Mouse (Mus musculus) c-Kit-positive CD71-positive TER-119-negative erythroid progenitor cells, embryonic 14.5 days (primary cell): ENCODE measurements around the gene Brinp3.
"Not testable (repeated sequence)": the region's sequence is repeated elsewhere in the genome, so short reads cannot be mapped to it uniquely, and the experiment has no call there.

Source experiments
- DNase-seq: peaks from one replicate; pipeline ENCODE4 v3.0.0-alpha.2; 2013; ENCODE audit warnings: low read depth

The Brinp3 gene

DNA sequence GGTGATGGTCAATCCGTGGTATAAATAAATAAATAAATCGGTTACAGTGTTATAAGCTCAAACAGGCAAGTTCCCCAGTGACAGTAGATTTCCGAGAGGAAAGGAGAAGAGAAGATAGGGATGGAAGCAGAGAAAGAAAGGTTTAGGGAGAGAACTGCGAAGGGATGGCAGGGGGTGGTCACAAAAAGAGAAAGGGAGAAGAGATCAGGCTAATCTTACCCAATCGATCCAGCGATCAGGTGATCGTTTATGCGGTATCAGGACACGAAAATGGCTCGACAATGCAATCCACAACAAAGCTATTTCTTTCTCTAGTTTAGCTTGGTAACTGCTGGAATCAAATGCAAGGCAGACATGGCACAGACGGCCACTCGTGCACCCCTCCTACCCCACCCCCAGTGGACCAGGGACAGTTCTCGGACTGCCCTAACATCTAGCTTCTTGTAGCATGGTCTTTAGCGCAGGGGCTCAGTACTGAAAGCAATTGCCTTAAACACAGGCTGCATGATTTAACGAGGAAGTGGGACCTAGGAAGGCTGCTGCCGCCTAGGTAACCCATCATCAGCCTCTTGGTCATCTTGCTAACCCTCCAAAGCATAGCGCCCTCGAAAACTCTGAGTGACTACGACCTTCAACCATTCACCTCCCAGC, at the start of gene Brinp3:
Gene Brinp3, plus strand, starts transcription at position 80 of the 651 bp plus-strand sequence.
- DNase-seq = no peak

DNA sequence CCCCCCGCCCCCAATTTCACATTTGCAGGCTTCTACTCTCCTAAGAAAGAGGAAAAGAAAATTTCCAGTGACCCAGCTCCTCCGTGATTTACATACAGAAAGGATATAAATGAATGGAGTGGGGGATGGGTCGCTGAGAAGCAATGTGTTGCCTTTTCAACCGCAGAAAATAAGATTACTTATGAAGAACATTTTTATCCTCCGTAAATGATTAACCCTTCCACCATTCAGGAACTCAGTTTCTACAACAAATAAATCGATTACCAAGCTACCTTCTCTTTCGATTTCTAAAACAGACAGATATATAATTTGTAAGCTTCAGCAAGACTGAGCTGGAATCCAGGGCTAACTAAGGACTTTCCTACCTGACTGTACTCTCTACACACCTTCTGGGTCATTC, 339 bp upstream of the Brinp3 start:
- DNase-seq = no peak

DNA sequence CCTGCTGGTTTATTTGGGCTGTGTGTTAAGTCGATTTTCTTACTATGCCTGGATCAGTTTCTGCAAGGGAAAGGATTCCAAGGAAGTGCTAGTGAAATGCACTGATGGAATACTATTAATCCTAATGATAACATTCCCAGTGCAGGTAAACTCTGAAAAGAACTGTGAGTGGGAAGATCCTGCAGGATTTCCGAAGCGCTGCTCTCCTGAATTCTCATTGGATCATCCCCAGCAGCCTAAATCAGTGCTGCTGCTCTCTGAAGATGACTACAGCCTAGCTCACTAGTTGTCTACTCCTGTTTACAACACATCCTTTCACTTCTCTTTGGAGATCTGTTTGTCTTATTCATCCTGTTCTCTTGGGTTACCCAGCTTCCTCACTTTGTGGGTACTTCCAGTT, 826 bp downstream of the Brinp3 start:
- no peak for DNase-seq

DNA sequence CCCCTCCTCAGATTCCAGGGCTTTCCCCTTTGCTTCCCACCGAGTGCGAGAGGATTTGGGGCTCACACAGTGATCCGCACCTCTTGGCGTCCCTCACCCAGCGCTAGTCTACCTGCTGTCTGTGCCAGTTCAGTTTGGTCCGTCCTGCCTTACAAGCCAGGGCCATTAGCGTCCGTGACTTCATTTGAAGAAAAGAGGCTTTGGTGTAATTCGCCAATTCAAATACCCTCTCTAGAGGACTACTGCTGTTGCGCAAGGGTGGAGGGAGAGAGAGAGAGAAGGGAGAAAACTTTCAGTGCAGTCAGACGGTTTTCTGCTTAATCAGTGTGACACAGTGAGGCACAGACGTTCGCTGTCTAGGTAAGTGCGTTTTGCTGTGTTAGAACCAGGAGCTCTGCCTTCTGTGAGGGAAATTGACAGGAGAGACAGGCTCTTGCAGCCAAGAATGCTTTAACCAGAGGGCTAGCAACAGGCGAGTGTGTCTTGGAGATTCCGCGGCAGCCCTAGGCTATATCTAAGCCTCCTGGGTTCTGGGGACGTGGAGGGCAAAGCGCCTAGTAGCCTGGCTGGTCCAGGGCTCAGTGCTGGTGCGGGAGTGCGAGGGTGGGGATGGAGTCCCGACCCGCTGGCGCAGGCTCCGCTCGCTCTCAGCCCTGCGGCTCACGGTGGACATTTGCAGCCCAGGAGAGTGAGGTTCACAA, 3.0 kb downstream of the Brinp3 start:
- DNase-seq = no peak

DNA sequence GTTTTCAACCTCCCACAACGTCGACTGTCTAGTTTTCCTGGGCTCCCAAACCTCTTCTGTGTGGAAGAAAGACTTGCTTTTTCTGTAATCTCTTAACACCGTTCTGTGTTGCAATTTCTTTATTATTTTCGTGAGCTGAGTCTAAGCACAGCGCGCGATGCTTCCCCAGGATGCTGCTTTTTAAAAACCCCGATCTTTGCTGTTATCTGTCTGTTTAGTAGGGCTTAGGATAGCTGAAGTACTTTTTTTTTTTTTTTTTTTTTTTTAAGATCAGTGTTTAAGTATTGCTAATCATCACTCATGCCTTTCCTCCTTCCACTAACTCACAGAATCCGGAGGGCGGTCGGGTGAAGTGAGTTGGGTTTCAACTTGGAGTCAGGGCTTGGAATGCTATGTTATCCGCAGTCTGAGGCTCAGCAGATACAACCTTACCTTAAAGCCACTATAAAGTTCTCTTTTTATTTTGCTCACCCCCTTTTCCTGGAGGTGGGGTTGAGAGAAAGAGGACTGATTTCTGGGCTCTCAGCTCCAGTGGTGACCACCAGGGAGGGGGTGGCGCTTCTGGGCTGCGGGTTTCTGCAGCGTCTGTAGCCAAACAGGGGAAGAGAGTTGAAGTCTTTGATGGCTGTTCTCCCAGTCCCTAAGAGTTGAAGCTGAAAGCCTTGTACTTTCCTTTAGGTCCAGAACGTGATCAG, 3.7 kb downstream of the Brinp3 start:
- no peak for DNase-seq

DNA sequence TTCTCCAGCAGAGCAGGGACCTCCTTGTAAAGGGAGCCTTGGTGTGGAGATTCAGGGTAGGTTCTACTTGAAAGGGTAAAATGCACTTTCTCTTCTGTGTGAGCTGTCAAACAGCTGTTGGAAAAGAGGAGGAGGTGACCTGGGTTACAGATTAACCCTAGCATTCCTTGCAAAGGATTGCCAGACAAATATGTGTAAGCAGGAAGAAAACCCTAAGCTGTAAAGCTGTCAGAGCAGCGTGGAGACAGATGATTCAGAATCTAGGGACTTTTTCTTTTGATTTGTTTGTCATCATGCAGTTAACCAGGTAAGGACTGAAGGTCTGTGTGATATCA, 4.2 kb downstream of the Brinp3 start:
- no peak for DNase-seq

DNA sequence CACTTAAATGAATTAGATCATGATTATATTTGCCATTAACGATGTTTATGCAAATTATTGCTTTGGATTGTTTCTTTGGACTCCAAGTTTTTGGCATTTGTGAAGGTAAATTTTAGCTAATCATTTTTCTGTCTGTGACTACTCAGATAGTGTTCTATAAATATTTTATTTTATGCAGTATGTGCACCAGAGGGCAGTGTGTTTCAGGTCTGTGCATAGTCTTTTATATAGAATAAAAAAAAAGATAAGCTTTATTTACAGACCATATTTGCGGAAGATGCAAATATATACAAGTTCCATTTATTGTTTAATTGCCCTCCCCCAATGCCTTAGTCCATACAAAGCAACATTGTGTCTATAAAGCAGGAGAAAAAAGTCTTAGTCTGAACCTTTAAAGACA, 20.8 kb downstream of the Brinp3 start:
- no peak for DNase-seq

DNA sequence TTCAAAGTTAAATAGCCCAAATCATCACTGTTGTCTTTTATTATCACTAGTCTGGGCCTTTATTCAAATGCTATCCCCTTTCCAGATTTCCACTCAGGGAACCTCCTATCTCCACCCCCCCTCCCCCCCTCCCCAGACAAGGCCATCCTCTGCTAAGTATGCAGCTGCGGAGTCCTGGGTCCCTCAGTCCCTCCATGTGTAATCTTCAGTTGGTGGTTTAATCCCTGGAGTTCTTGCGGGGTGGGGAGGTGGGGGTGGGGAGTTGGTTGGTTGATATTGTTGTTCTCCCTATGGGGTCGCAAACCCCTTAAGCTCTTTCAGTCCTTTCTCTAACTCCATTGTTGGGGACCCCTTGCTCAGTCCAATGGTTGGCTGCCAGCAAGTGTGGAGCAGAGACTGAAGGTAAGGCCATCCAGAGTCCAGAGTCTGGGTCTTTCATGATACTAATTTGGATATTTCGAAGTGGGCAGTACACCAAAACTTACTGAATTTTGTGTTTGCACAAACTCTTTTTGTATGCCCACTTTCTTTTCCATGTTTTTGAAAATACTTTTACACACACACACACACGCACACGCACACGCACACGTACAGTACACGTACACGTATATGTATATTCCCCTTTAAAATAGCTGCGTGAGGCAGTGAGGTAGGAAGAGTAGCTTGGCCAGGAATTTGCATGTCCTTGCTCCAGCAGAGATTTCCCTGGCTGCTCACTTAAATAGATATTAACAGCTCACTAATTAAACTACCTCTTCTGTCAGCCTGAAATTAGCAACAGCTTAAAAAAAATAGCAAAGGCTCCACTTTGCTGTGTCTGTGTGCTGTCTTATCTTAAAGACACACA, 29.4 kb downstream of the Brinp3 start:
- no peak for DNase-seq

DNA sequence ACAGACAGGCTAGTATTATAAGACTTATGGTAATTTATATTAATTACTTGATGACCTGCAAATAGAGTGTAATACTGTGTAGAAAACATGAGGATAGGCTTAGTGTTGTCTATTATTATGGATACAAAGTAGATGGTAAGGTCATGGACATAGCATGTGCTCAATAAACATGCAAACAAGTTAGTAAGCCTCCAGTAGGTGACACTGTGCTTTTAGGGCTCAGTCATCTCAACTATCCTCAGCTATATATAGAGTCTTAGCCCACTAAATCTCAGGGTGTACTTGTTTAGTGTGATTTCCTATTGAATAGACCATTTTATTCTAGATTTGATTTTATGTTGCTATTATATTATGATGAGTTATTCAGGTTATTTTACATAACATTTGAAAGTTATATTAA, 34.0 kb downstream of the Brinp3 start:
- DNase-seq = no peak

DNA sequence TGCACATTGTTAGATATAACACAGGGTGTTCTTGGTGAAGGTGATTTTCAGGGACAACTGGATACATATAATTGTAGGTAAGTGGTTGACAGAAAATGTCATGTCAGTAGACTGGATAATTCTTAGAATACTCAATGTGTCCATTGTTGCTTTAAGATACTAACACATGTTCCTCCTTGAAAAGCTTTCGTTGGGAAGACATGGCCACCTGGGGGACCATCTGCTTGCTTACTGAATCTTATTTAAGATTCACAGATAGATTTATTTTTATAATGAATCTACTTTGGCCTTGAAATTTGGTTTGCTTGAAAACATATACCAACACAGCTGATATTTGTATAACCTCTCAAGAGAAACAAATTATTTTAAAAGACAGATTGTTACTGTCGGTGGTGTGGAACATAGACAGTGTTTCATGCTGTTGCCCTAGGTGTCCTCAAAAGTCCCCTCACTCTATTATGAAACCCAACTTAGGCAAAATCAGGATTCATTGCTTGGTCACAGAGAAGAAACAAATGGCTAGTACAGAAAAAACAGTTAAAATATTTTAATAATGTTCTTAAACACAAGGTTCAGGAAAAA, 52.4 kb downstream of the Brinp3 start:
- no peak for DNase-seq

DNA sequence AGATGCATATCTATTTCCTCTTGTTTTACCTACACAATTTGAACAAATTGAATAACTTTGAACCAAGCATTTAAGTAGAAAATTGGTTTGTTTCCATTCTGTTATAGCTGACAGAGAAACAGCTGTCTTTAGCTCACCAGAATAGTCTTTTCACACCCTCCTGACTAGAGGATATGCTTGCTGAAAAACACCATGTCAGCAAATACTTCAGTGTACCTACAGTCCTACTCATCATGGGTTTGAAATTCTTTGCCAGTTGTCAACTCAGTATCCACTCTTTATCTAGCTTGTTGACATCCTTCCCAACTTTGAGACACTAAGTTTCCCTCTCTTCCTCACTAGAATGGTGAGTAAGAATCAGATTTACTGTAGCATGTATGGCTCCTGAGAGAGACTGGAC, 62.4 kb downstream of the Brinp3 start:
- no peak for DNase-seq

DNA sequence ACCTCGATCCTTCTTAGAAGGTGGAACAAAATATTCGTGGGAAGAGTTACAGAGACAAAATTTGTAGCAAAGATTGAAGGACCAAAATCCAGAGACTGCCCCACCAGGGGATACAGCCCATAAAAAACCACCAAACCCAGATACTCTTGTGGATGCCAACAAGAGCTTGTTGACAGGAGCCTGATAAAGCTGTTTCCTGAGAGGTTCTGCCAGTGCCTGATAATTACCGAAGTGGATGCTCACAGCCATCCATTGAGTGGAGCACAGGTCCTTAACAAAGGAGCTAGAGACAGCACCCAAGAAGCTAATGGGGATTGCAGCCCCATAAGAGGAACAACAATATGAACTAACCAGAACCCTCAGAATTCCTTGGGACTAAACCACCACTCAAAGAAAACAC, 67.6 kb downstream of the Brinp3 start:
- no peak for DNase-seq

DNA sequence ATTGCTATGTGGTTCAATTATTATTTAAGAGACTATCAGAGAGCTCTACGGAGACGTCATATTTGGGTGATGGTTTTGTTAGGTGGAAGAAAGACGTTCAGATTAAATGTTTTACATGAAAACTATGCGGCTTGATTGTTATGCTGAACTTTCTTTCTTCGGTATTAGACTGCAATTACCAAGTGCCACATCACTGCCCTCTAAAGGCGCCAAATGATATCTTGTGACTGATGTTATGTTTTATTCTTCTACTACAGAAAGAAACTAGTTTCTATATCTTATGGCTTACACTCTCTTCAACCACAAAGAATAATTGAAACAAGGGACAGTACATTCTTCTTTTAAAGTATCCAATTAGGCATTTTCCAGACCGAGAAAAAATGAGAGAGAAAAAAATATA, 89.6 kb downstream of the Brinp3 start:
- no peak for DNase-seq

DNA sequence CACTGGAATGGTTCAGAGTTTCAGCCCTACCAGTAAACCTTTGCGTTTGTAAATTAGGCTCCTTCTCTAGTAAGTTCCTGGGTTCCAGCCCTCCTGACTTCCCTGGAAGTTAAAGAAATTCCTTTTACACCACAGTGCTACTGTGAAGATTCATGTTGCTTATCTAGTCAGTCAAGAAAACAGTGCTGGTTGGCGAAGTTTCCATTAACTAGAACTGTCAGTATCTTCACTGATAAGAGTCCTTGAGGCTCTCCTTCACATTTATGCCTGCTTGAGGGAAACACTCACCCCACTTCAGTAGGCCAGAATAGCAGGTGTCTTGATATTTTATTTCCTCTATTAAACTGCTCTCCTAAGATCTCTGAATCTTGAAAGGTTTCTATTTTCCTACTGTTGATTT, 138.3 kb downstream of the Brinp3 start:
- DNase-seq = no peak

DNA sequence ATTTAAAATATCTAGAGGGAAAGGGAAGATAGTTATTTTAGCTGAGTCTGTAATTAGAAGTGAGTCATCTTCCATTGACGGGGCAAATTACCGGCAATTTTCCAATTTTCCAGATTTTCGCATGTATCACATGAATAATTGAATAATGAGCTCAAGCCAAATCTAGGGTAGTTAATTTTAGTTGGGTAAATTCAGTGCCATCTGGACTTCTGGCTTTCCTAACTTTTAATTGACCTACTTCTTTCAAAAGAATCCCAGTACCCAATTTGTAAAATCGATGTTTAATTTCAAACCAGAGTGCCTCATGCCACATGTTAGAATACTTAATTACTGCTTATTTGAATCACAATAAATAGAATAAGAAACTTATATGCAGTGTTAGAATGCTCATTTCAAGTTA, 162.7 kb downstream of the Brinp3 start:
- no peak for DNase-seq

DNA sequence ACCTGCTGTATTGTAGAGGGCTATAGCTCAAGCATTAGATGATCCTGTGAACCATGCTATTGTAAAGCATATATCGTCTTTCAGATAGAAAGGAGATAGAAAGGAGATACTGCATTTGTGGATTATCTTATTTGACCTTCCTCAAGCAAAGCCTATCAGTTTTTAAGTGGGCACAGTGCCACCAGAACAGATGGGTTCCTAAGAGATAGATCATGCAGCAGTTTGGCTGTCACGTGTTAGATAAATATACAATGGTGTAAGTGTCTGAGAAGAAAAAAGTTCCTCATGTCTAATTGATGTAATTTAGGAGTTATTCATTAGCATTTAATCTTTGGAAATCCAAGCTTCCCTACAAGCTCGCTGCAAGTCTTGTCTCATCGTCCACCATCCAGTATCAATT, 206.2 kb downstream of the Brinp3 start:
- no peak for DNase-seq

DNA sequence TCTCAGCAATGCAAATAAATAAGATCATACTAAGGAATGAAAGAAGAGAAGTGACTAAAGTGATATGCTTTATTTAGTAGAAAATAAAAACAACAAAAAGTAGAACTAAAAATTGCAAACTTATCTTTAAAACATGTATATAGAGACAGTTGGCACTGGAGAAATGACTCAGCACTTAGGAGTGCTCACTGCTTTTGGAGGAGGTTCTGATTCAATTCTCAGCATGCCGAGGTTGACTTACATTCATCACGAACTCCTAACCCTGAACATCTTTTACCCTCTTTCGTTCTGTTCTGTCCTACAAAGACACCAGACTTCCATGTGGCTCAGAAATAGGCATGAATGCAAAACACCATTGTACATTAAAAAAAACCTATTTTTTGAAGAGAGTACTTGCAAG, 225.0 kb downstream of the Brinp3 start:
- DNase-seq = no peak

DNA sequence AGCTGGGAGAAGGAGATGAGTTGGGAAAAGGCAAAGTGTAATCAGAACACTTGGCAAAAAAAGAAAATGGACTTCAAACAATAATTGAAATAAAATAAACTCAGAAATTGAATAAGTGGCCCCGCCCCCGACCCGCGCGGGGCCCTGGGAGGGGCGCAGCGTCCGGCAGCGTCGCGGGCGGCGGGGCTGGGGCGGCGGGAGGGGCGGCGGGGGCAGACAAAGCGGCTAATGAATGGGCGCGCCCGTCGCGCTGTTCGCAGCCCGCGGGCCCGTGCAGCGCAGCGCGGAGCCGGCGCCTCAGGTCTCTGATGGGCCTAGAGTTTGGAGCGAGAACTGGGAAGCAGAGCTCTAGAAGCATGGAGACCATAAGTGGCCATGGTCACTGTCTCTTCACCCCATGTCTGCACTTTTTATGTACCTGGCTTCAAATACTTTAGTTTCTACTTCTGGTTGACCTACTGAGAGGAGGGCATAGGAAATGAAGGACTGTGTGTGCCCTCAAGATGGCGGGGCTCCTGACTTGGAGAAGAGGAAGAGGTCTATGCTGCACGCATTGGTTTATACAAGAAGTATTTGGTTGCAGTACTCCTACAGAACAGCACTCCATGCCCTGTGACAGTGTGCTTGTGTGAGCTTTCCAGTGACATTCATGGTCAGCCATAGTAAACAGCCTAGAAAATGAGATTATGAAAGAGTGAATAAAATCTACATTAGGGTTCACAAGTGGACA, 230.4 kb downstream of the Brinp3 start:
- DNase-seq = not testable (repeated sequence)

DNA sequence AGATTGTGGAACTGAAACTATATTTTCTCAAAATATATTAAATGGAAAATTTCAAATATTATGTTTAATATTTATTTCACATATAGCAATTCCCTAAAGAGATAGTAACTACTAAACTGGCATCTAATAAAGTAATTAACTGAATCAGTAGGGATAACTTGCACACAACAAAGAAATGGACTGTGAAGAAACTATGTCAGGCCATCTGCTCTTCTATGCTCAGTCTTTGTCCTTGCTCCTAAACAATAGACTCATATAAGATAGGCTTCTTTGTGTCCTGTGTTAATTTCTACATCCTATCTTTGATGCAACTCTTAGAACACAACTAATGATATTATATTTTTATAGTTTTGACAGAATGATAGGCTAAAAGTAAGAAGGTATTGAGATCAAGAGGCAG, 256.5 kb downstream of the Brinp3 start:
- DNase-seq = no peak

DNA sequence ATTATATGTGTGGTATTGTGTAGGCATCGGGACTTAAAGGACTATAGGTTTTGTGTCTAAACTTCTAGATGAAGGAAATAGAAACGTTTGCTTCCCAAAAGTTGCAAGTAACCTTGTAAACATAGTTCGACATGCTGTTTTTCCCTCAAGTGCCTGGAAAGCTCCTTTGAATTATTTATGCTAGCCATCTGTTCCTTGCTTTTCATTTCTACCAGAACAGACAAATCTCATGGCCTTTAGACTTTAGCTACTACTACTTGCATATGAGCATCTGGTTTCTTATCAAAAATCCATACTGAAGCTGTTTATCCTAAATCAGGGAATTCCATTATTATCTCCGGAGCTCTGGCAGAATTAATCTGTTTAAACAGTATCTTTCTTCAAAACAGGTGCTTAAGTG, 288.7 kb downstream of the Brinp3 start:
- DNase-seq = no peak

DNA sequence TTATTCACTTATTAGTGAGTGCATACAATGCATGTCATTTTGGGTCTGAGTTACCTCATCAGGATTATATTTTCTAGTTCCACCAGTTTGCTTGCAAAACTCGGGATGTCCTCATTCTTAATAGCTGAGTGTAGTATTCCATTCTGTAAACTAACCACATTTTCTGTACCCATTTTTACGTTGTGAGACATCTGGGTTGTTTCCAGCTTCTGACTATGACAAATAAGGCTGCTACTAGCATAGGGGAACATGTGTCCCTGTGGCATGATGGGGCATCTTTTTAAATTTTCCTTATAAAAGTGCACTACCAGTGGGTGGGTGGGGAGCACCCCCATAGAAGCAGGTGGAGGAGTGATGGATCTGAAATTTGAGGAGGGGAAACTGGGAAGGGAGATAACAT, 292.7 kb downstream of the Brinp3 start:
- no peak for DNase-seq

DNA sequence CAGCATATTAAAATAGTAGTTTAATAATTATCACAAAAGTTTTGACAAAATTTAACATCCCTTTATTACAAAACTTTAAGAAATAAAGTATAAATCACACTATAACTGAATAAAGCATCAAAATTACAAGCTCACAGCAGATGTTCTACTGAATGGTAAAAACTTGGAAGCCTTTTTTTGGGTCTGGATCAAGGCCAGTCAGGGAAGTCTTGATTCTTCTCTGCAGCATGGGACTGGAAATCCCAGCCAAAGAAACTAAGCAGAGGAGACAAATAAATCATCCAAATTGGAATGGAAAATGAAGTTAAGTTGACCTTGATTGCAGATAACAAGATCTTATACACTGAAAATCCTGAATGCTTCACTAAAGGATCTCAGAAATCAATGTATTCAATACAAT, 298.3 kb downstream of the Brinp3 start:
- DNase-seq = no peak
